Mouse (Mus musculus): Measurements from ENCODE around the gene Mboat1. TPM values are rescaled to one million over a fixed set of nuclear protein-coding genes. Genes with fewer than 3 reads are reported as not detected.

Gene Mboat1
- polyA plus RNA-seq, 2 experiments, result 0.65 to 1.2 TPM

DNA sequence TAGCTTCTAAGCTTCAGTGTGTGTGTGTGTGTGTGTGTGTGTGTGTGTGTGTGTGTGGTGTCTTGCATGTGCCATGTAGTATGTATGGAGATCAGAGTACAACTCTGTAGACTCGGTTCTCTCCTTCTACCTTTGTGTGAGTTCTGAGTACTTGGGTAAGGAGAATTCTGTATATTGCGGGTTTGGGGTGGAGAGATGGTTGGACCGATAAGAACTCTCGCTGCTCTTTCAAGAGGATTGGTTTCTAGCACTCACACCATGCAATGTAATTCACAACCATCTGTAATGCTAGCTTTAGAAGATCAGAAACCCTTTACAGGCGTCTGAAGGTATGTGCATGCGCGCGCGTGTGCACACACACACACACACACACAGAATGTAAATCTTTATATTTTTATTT lies 123.0 kb downstream of the Mboat1 start:
- Histone ChIP-seq H3K27ac (no peak overlapping the region), H3K4me1 (replicated peaks; ENCODE audit: control insufficient read depth in 2 of 2, insufficient read depth in 2 of 2, low read length in 1 of 2) (no peaks in the 10 kb centered on the region; a peak in 1 of 4 replicates), H3K9ac (replicated peaks) (no peak overlapping the region), H3K9me3 (ENCODE audit: control insufficient read depth, low read length) (no peaks in the 10 kb centered on the region), H3K27me3 (ENCODE audit: control insufficient read depth, insufficient read depth, low read length) (no peaks in the 10 kb centered on the region), H3K4me2 (ENCODE audit: low read depth) (no peak overlapping the region), H3K4me3 (ENCODE audit: insufficient read depth in 1 of 2, low read depth in 2 of 2, low read length in 2 of 2) (no peak overlapping the region), H3K36me3 (replicated peaks; ENCODE audit: control insufficient read depth, insufficient read depth, low read depth) (no peaks in the 10 kb centered on the region)
- whole genome bisulfite sequencing (ENCODE audit: insufficient replicate concordance), result 64% methylated on average over 9 of the region's 9 CpGs
- ATAC-seq (ENCODE audit: insufficient read depth) (no peak), DNase-seq (ENCODE audit: low read depth in 3 of 3, low spot score in 3 of 3) (no peak)
- TF ChIP-seq EP300 (IDR thresholded peaks at IDR 0.05; ENCODE audit: low read depth), result no peak
- TF ChIP-seq CTCF (IDR thresholded peaks at IDR 0.05; ENCODE audit: low read depth), result no peak

DNA sequence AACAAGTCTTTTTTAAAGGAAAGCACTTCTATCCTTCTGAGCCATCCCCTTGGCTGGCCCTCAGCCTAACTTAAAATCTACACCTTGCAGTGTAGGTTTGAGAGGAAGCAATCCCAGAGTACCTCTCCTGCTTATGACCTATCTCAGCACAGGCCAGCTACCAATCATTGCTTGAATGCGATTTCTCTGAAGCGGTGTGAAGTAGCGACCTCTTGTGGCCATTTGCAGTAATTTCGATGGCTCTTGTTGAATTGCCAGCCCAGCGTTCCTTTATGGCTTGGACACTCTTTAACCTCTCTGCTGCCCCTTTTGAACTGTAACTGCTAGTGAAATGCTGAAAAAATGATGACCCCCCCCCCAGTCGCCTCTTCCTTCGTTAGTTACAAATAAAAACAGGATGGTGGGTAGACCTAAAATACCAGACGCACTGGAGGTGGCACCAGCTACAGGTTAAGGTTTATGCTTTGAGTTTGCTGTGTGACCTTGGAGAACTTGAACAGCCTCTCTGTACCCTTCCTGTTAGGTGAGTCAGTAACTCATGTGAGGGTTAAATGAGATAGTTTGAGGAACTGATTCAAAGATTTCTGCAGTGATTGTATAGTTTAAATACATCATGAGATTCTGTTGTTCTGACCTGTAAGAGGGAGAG lies 123.7 kb downstream of the Mboat1 start:
- 12% methylated on average over 8 of the region's 8 CpGs for WGBS (ENCODE audit: insufficient replicate concordance)
- ATAC-seq (ENCODE audit: insufficient read depth) (no peak), DNase-seq (ENCODE audit: low read depth in 3 of 3, low spot score in 3 of 3) (peak; percentile 30 to 43 (median 31))
- Histone ChIP-seq H3K4me1 (replicated peaks; ENCODE audit: control insufficient read depth in 2 of 2, insufficient read depth in 2 of 2, low read length in 1 of 2) (no peaks in the 10 kb centered on the region; a peak in 1 of 4 replicates), H3K27ac (no peak overlapping the region), H3K36me3 (replicated peaks; ENCODE audit: control insufficient read depth, insufficient read depth, low read depth) (no peaks in the 10 kb centered on the region), H3K9ac (replicated peaks) (no peak overlapping the region), H3K4me3 (ENCODE audit: insufficient read depth in 1 of 2, low read depth in 2 of 2, low read length in 2 of 2) (no peak overlapping the region), H3K9me3 (ENCODE audit: control insufficient read depth, low read length) (no peaks in the 10 kb centered on the region), H3K27me3 (ENCODE audit: control insufficient read depth, insufficient read depth, low read length) (no peaks in the 10 kb centered on the region), H3K4me2 (ENCODE audit: low read depth) (no peak overlapping the region)
- TF ChIP-seq EP300 (IDR thresholded peaks at IDR 0.05; ENCODE audit: low read depth) (no peak), CTCF (IDR thresholded peaks at IDR 0.05; ENCODE audit: low read depth) (peak; percentile 86)

DNA sequence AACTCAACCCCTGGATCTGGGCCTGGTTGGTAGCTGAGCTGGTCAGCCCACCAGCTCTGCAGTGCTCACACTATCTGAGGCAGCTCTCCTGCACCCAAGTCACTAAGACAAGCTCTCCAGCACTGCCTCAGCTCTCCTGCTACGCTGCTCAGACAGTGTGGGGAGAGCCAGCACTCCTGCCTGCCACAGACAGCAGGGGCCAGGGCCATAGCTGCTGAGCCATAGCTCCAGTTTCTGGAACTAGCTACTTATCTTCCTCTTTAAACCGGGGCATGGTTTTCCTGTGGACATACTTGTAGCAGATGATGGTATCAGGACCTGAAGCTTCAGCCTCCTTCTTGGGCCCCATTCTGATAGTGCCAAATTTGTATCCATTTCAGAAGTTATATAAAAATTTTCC lies 127.4 kb downstream of the Mboat1 start:
- ATAC-seq (ENCODE audit: insufficient read depth) (no peak), DNase-seq (ENCODE audit: low read depth in 3 of 3, low spot score in 3 of 3) (no peak)
- no peaks in the 10 kb centered on the region for H3K9me3 ChIP-seq (ENCODE audit: control insufficient read depth, low read length)
- TF ChIP-seq CTCF (IDR thresholded peaks at IDR 0.05; ENCODE audit: low read depth), result no peak
- TF ChIP-seq EP300 (IDR thresholded peaks at IDR 0.05; ENCODE audit: low read depth), result no peak
- H3K36me3 ChIP-seq (replicated peaks; ENCODE audit: control insufficient read depth, insufficient read depth, low read depth), result no peaks in the 10 kb centered on the region
- H3K4me3 ChIP-seq (ENCODE audit: insufficient read depth in 1 of 2, low read depth in 2 of 2, low read length in 2 of 2), result no peak overlapping the region
- no peak overlapping the region for H3K27ac ChIP-seq
- WGBS (ENCODE audit: insufficient replicate concordance), result 10% methylated on average over 2 of the region's 2 CpGs
- no peaks in the 10 kb centered on the region for H3K4me1 ChIP-seq (replicated peaks; ENCODE audit: control insufficient read depth in 2 of 2, insufficient read depth in 2 of 2, low read length in 1 of 2)
- no peak overlapping the region for H3K4me2 ChIP-seq (ENCODE audit: low read depth)
- H3K9ac ChIP-seq (replicated peaks), result no peak overlapping the region
- H3K27me3 ChIP-seq (ENCODE audit: control insufficient read depth, insufficient read depth, low read length), result no peaks in the 10 kb centered on the region

DNA sequence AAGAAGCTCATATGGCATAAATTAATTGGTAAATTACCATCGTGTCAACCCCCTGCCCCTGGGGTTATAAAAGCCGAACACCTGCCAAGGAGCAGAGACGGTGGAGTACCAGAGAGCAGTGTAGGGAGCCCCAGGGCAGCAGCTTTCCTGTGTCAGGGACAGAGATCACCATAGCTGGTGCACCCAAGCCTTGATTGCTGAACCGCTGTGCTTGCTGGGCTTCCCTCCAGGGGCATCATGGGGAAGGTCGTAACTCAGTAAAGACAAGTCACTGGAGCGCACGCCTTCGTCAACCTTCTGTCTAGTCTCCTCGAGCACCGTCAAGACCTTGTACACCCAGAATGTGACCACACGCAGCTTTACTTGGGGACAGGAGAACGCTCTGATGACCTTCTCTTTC lies 128.0 kb downstream of the Mboat1 start:
- TF ChIP-seq EP300 (IDR thresholded peaks at IDR 0.05; ENCODE audit: low read depth), result no peak
- DNase-seq (ENCODE audit: low read depth in 3 of 3, low spot score in 3 of 3), result no peak
- no peak for ATAC-seq (ENCODE audit: insufficient read depth)

DNA sequence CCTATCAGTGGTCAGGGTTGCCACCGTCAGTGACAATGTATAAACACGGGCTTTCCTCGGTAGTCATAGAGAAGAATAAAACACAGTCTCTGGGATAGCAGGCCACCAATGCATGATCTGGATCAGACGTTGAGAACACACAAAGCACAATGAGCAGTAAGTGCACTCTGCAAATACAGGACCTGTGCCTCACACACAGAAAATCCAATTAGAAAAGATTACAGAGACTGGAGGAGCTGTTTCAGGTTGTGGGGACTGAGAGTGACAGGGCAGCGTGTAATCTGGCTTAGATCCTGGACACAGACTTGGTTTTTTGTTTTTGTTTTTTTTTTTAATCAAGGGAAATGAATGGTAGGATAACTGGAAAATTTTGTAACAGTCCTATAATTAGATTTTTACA lies 128.5 kb downstream of the Mboat1 start:
- H3K4me1 ChIP-seq (replicated peaks; ENCODE audit: control insufficient read depth in 2 of 2, insufficient read depth in 2 of 2, low read length in 1 of 2), result no peaks in the 10 kb centered on the region
- TF ChIP-seq EP300 (IDR thresholded peaks at IDR 0.05; ENCODE audit: low read depth) (no peak), CTCF (IDR thresholded peaks at IDR 0.05; ENCODE audit: low read depth) (no peak)
- H3K9ac ChIP-seq (replicated peaks), result no peak overlapping the region
- no peaks in the 10 kb centered on the region for H3K27me3 ChIP-seq (ENCODE audit: control insufficient read depth, insufficient read depth, low read length)
- ATAC-seq (ENCODE audit: insufficient read depth), result no peak
- no peak for DNase-seq (ENCODE audit: low read depth in 3 of 3, low spot score in 3 of 3)
- H3K27ac ChIP-seq, result no peak overlapping the region
- H3K36me3 ChIP-seq (replicated peaks; ENCODE audit: control insufficient read depth, insufficient read depth, low read depth), result no peaks in the 10 kb centered on the region
- WGBS (ENCODE audit: insufficient replicate concordance), result 30% methylated on average over 5 of the region's 5 CpGs
- no peaks in the 10 kb centered on the region for H3K9me3 ChIP-seq (ENCODE audit: control insufficient read depth, low read length)
- H3K4me2 ChIP-seq (ENCODE audit: low read depth), result no peak overlapping the region
- H3K4me3 ChIP-seq (ENCODE audit: insufficient read depth in 1 of 2, low read depth in 2 of 2, low read length in 2 of 2), result no peak overlapping the region

More for the DNA sequence above, 128.0 kb downstream of the Mboat1 start:
- H3K27ac ChIP-seq, result no peak overlapping the region
- no peaks in the 10 kb centered on the region for H3K36me3 ChIP-seq (replicated peaks; ENCODE audit: control insufficient read depth, insufficient read depth, low read depth)
- no peak overlapping the region for H3K4me2 ChIP-seq (ENCODE audit: low read depth)
- no peak overlapping the region for H3K4me3 ChIP-seq (ENCODE audit: insufficient read depth in 1 of 2, low read depth in 2 of 2, low read length in 2 of 2)
- H3K27me3 ChIP-seq (ENCODE audit: control insufficient read depth, insufficient read depth, low read length), result no peaks in the 10 kb centered on the region
- H3K9ac ChIP-seq (replicated peaks), result no peak overlapping the region
- H3K9me3 ChIP-seq (ENCODE audit: control insufficient read depth, low read length), result no peaks in the 10 kb centered on the region
- WGBS (ENCODE audit: insufficient replicate concordance), result 33% methylated on average over 12 of the region's 12 CpGs
- H3K4me1 ChIP-seq (replicated peaks; ENCODE audit: control insufficient read depth in 2 of 2, insufficient read depth in 2 of 2, low read length in 1 of 2), result no peaks in the 10 kb centered on the region
